Mouse (Mus musculus): ENCODE measurements around the gene Fam184a.

- TF ChIP-seq CTCF (IDR thresholded peaks at IDR 0.05; ENCODE audit: control insufficient read depth, insufficient read depth, insufficient read length) = peak; percentile 89
- peak; percentile 20 for TF ChIP-seq MAX (IDR thresholded peaks at IDR 0.05)
Observed at GRCm38 (mm10) chr10:53596677-53597120, 154.2 kb downstream of the Fam184a start, which contains the start of gene Asf1a.

Measured in C2C12 (cell line).